Mouse (Mus musculus): ENCODE data around the gene Olfr1382. TPM values are rescaled to one million over a fixed set of nuclear protein-coding genes. Genes with fewer than 3 reads are reported as not detected.
"Not testable (repeated sequence)": the region's sequence is repeated elsewhere in the genome, so short reads cannot be mapped to it uniquely, and the experiment has no call there.

Gene Olfr1382
- polyA plus RNA-seq, 1 experiment, result not detected

DNA sequence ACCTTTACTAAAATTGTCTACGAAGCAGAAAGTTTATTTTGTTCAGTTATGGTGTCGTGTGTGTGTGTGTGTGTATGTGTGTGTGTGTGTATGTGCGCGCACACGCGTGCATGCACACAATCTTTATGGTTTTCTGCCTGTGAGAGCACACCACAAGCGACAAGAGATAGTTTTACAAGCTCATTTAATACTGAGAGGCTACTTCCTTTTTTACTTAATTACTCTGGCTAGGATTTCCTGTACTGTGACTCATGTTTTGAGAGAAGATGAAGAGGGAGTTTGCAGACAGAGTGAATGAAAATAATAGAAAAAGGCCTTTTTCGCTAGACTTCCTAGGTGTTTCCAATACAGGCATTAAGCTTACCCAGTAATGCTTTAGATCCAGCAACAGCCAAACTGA, 52.4 kb downstream of the Olfr1382 start:
- not testable (repeated sequence) for H3K27me3 ChIP-seq (ENCODE audit: control insufficient read depth, insufficient read depth, low read length); H3K27ac ChIP-seq (ENCODE audit: insufficient read depth, low read depth, low read length); H3K36me3 ChIP-seq (ENCODE audit: control insufficient read depth, insufficient read depth, low read length); H3K4me3 ChIP-seq (ENCODE audit: low read depth, low read length); H3K4me1 ChIP-seq (ENCODE audit: control insufficient read depth, insufficient read depth, insufficient read length, low read length)
- WGBS, result 68% methylated on average over 8 of the region's 8 CpGs

Other genes starting within 250 kb of the Olfr1382 start
- gene Olfr1393, start 249.9 kb upstream of the Olfr1382 start, polyA plus RNA-seq (2012; rRNA removed), result 0.10 and 0.42 TPM in 2 replicates
- 0.11 and 0.13 TPM in 2 replicates for gene Olfr1392, start 243.0 kb upstream of the Olfr1382 start, polyA plus RNA-seq (2012; rRNA removed)
- not detected in 2 replicates for gene Olfr10, start 223.5 kb upstream of the Olfr1382 start, polyA plus RNA-seq (2012; rRNA removed)
- gene Olfr1391, start 205.5 kb upstream of the Olfr1382 start, polyA plus RNA-seq (2012; rRNA removed), result not detected in 2 replicates
- gene Olfr1390, start 193.1 kb upstream of the Olfr1382 start, polyA plus RNA-seq (2012; rRNA removed), result not detected in 2 replicates
- gene Olfr1389, start 105.2 kb upstream of the Olfr1382 start, polyA plus RNA-seq (2012; rRNA removed), result not detected in 2 replicates
- 0.19 and 0.27 TPM in 2 replicates for gene Olfr1388, start 91.6 kb upstream of the Olfr1382 start, polyA plus RNA-seq (2012; rRNA removed)
- gene Olfr1387, start 72.9 kb upstream of the Olfr1382 start, polyA plus RNA-seq (2012; rRNA removed), result not detected in 2 replicates
- gene Olfr1386, start 63.2 kb upstream of the Olfr1382 start, polyA plus RNA-seq (2012; rRNA removed), result not detected in 2 replicates
- gene Olfr1385, start 39.2 kb upstream of the Olfr1382 start, polyA plus RNA-seq (2012; rRNA removed), result not detected in 2 replicates
- gene Olfr1384, start 21.5 kb upstream of the Olfr1382 start, polyA plus RNA-seq (2012; rRNA removed), result not detected in 2 replicates
- gene Olfr1383, start 8.6 kb upstream of the Olfr1382 start, polyA plus RNA-seq (2012; rRNA removed), result not detected in 2 replicates
- gene Olfr1381, start 15.2 kb downstream of the Olfr1382 start, polyA plus RNA-seq (2012; rRNA removed), result not detected in 2 replicates
- gene Olfr1380, start 28.6 kb downstream of the Olfr1382 start, polyA plus RNA-seq (2012; rRNA removed), result not detected in 2 replicates
- 3.2 and 8.6 TPM in 2 replicates for gene Flt4, start 81.0 kb downstream of the Olfr1382 start, polyA plus RNA-seq (2012; rRNA removed)
- 3.4 and 19.7 TPM in 2 replicates for gene Scgb3a1, start 135.4 kb downstream of the Olfr1382 start, polyA plus RNA-seq (2012; rRNA removed)
- 2.7 and 5.1 TPM in 2 replicates for gene Cnot6, start 184.5 kb downstream of the Olfr1382 start, polyA plus RNA-seq (2012; rRNA removed)

Measured in small intestine, adult 2 months (tissue).